Mouse (Mus musculus): ENCODE data around the gene Disc1. TPM values are rescaled to one million over a fixed set of nuclear protein-coding genes. Genes with fewer than 3 reads are reported as not detected.

Disc1 gene
- polyA plus RNA-seq, 1 experiment from 2014 or later: 1.00 TPM

DNA sequence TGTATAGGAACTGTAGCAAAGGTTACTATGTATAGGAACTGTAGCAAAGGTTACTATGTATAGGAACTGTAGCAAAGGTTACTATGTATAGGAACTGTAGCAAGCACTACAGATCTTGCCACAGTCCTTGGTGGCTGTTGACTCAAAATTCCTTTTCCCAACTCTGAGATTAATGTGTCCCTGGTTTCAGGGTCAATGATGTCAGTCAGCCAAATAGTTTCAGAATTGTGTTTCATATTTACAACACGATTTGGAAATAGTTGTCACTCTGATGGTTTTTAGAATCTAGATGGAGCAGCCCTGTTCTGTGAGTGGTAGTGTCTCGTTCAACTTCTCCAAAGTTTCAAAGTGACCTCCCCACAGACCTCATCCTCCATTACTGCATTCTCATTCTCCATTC is 117.5 kb downstream of the Disc1 start:
- Histone ChIP-seq H3K27ac (no peak overlapping the region), H3K27me3 (peaks cover 26% of the 10 kb centered on the region; the same call in 1 of the 2 replicates)
- WGBS: 93% methylated on average over 2 of the region's 2 CpGs

DNA sequence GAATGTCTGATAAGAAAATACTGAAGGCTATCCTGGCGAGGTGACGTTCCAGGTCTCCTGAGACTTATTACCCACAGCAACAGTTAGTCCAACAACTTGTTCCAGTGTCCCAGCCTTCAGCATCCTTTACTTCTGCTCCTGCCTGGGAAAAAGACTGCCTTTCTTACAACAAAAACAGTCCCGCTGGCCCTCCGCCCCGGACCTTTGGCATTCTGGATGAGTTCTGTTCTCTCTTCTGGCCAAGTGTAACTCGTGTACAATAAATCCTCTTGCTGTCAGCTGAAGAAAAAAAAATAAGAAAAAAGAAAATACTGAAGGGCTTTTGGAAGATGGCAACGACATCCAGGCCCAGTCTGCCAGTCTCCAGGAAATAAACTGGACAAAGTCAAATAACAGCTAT is 120.2 kb downstream of the Disc1 start:
- Histone ChIP-seq H3K4me3 (replicated peaks) (no peak overlapping the region), H3K27ac (no peak overlapping the region), H3K36me3 (no peaks in the 10 kb centered on the region), H3K9ac (replicated peaks) (no peak overlapping the region), H3K27me3 (peaks cover 19% of the 10 kb centered on the region; the same call in 1 of the 2 replicates), H3K9me3 (no peaks in the 10 kb centered on the region), H3K4me2 (replicated peaks) (no peak overlapping the region), H3K4me1 (replicated peaks) (peaks cover 18% of the 10 kb centered on the region)
- 93% methylated on average over 7 of the region's 7 CpGs for WGBS
- no peak for ATAC-seq

More for the DNA sequence above, 117.5 kb downstream of the Disc1 start:
- no peak for ATAC-seq
- no peak overlapping the region for H3K4me2 ChIP-seq (replicated peaks)
- H3K9me3 ChIP-seq: no peaks in the 10 kb centered on the region
- H3K9ac ChIP-seq (replicated peaks): no peak overlapping the region
- peaks cover 37% of the 10 kb centered on the region for H3K4me1 ChIP-seq (replicated peaks)
- H3K36me3 ChIP-seq: no peaks in the 10 kb centered on the region
- no peak overlapping the region for H3K4me3 ChIP-seq (replicated peaks)

DNA sequence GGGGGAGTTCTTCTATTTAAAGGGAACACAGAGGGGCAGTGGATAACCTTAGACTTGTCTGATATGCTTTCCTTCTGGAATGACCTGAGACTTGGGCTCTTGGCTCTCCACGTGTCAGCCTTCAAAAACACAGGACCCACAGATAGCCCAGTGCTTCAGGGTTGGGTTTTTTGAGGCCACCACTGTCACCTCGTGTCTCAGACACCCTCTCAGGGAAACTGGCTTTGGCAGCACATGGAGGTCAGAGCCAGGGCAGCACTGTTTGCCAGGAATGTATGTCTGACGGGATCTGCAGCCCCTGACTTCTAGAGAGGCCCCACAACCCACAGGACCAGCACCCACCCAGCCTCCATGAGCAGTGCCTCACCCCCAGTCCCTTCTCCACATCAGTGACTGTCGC is 120.9 kb downstream of the Disc1 start:
- H3K4me3 ChIP-seq (replicated peaks): no peak overlapping the region
- H3K9ac ChIP-seq (replicated peaks): no peak overlapping the region
- no peaks in the 10 kb centered on the region for H3K9me3 ChIP-seq
- H3K27ac ChIP-seq: no peak overlapping the region
- H3K36me3 ChIP-seq: no peaks in the 10 kb centered on the region
- H3K4me1 ChIP-seq (replicated peaks): peaks cover 14% of the 10 kb centered on the region
- ATAC-seq: no peak
- no peak overlapping the region for H3K4me2 ChIP-seq (replicated peaks)
- H3K27me3 ChIP-seq: peaks cover 19% of the 10 kb centered on the region; the same call in 1 of the 2 replicates
- 75% methylated on average over 4 of the region's 4 CpGs for WGBS

DNA sequence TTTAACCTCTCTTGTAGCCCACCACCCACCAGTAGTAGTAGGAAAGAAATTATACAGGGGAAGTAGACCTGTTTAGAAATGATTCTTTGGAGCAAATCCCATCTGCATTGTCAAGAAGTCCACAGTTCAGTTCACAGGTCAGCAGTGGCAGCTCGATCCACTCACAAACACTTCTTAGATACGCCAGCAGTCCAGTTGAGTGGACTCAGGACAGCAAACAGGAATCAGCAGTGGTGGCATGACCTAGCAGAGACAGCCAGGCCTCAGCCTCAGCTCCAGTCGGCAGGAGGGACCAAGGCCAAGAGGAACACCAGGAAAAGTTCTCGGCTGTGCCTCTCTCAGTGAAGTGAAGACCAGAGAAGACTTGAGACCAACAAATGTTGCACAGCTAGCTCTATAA is 121.7 kb downstream of the Disc1 start:
- no peak overlapping the region for H3K4me2 ChIP-seq (replicated peaks)
- peaks cover 9% of the 10 kb centered on the region; the same call in 1 of the 2 replicates for H3K4me1 ChIP-seq (replicated peaks)
- H3K27ac ChIP-seq: no peak overlapping the region
- no peak overlapping the region for H3K9ac ChIP-seq (replicated peaks)
- no peak for ATAC-seq
- peaks cover 24% of the 10 kb centered on the region; the same call in 1 of the 2 replicates for H3K27me3 ChIP-seq
- H3K36me3 ChIP-seq: no peaks in the 10 kb centered on the region
- 91% methylated on average over 4 of the region's 4 CpGs for WGBS
- no peak overlapping the region for H3K4me3 ChIP-seq (replicated peaks)
- H3K9me3 ChIP-seq: no peaks in the 10 kb centered on the region

DNA sequence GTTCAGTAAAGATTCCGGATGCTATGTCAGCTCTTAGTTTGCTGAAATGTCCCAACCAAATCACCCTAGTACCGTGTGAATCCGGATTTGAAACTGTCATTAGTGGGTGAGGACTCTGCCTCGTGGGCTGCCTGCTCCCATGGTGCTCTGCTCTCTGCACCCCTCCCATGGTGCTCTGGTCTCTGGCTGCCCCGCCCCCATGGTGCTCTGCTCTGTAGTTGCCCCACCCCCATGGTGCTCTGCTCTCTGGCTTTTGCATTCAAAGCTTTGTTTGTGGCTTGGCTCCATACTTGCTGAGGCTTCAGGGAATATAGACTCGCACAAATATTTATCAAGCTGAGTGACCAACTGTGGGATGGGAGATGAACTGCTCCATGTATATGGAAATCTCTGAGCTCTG is 123.1 kb downstream of the Disc1 start:
- Histone ChIP-seq H3K4me2 (replicated peaks) (no peak overlapping the region), H3K4me1 (replicated peaks) (peaks cover 9% of the 10 kb centered on the region; the same call in 1 of the 2 replicates), H3K4me3 (replicated peaks) (no peak overlapping the region), H3K27me3 (peaks cover 27% of the 10 kb centered on the region; the same call in 1 of the 2 replicates), H3K36me3 (no peaks in the 10 kb centered on the region), H3K27ac (no peak overlapping the region), H3K9ac (replicated peaks) (no peak overlapping the region), H3K9me3 (no peaks in the 10 kb centered on the region)
- no peak for ATAC-seq
- WGBS: 86% methylated on average over 6 of the region's 6 CpGs

DNA sequence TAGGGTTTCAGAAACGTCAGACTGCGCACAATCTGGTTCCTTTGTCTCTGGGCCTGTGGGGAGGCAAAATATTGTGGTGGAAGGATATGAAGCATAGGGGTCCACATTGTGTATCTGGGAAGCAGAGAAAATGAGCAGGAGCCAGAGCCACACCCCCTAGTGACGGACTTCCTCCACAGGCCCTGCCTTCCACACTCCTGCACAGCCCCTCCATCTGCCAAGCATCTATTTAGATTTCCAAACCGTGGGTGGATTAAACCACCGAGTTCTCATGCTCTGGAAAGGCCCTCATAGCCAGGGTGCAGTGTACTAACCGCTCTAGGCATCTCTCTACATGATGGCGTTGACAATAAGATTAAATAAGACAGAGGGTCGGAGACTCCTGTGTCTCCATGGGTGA is 124.0 kb downstream of the Disc1 start:
- no peaks in the 10 kb centered on the region for H3K9me3 ChIP-seq
- WGBS: 80% methylated on average over 8 of the region's 8 CpGs
- H3K4me1 ChIP-seq (replicated peaks): peaks cover 9% of the 10 kb centered on the region; the same call in 1 of the 2 replicates
- no peaks in the 10 kb centered on the region for H3K36me3 ChIP-seq
- H3K27ac ChIP-seq: no peak overlapping the region
- H3K27me3 ChIP-seq: peaks cover 30% of the 10 kb centered on the region
- H3K9ac ChIP-seq (replicated peaks): no peak overlapping the region
- no peak overlapping the region for H3K4me2 ChIP-seq (replicated peaks)
- no peak overlapping the region for H3K4me3 ChIP-seq (replicated peaks)
- no peak for ATAC-seq

DNA sequence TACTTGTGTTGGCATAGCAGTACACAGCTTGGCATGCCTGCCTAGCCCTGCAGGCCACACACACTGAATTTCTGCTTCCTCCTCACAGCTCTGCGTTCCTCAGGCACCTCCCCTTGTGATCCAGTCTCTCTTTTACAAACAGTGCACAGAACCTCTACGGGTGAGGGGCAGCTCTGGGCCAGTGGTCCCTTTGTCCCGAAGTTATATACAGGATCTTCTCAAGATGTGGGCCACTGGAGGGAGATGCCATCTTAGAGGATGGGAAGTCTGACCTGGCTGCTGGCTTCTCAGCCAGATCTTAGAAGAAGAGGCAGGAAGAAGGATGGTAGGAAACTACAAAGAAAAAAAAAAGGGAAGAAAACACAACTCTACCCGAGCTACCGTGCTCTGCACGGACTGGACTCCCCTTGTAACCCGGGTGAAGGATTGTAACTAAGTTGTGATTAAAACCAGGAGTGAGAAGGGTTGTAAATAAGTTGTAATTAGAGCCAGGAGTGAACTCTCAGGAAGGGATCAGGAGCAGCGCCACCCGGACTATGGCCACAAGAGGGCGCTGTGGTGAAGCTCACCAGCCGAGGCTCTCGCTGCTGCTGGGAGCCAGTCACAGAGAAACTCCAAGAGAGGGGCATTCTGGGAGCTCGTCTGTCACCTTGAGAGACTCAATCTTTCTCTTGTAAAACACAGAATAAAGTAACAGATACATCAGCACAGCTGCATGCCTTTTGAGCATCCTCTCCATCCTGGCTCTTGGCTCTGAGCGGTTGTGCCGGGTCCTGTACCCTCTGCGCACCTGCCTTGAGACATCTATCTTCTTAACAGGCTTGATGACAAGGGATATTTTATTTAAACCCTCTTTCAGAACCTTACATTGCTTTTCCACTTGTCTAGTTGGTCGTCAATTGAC is 129.8 kb downstream of the Disc1 start:
- no peak overlapping the region for H3K4me2 ChIP-seq (replicated peaks)
- no peak overlapping the region for H3K4me3 ChIP-seq (replicated peaks)
- ATAC-seq: peak; percentile 46
- no peaks in the 10 kb centered on the region for H3K9me3 ChIP-seq
- 19% methylated on average over 17 of the region's 17 CpGs for WGBS
- peaks cover 51% of the 10 kb centered on the region for H3K27me3 ChIP-seq
- H3K9ac ChIP-seq (replicated peaks): no peak overlapping the region
- 0 out of 2 replicates have a peak overlapping the region, but pooled peaks have one; percentile 39 for H3K27ac ChIP-seq
- peaks cover 23% of the 10 kb centered on the region for H3K4me1 ChIP-seq (replicated peaks)
- no peaks in the 10 kb centered on the region for H3K36me3 ChIP-seq

DNA sequence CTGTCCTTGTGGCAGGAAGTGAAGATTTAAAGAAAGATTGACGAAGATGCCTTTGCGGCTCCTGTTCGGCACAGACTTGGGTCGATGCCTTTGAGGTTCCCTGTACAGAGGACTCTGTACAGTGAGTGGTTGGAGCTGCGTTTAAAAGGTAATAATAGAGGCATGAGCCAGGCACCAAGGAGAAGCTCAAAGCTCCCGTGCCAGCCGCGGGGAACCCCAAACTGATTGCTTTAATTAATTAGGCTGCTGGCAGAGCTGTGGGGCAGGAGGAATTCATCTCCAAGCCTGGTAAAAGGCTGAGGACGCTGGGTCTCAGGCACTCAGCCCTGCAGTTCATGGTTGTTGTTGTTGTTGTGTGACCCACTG is 130.4 kb downstream of the Disc1 start:
- Histone ChIP-seq H3K4me2 (replicated peaks) (no peak overlapping the region), H3K4me3 (replicated peaks) (no peak overlapping the region), H3K9me3 (no peaks in the 10 kb centered on the region), H3K9ac (replicated peaks) (no peak overlapping the region), H3K4me1 (replicated peaks) (peaks cover 23% of the 10 kb centered on the region), H3K27ac (0 out of 2 replicates have a peak overlapping the region, but pooled peaks have one; percentile 39), H3K36me3 (no peaks in the 10 kb centered on the region), H3K27me3 (peaks cover 55% of the 10 kb centered on the region)
- 60% methylated on average over 9 of the region's 9 CpGs for WGBS
- ATAC-seq: no peak

DNA sequence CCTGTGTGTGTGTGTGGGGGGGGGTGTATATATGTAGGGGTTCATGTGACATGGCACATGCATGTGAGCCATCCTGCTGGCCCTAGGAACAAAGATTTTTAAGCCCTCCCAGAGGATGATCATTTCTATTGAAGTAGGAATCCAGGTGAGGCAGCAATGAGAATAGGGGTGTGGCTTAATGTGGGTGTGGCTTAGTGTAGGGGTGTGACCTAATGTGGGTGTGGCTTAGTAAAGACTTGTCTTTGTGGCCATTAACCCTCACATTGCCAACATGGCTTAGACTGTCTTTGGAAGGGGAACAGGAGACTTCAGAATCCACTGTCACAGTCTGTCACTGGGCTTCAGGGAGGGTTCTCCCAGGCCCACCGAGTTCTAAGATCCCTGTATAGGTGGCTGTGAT is 130.9 kb downstream of the Disc1 start:
- Histone ChIP-seq H3K27ac (no peak overlapping the region), H3K9ac (replicated peaks) (no peak overlapping the region), H3K4me1 (replicated peaks) (peaks cover 23% of the 10 kb centered on the region), H3K27me3 (peaks cover 55% of the 10 kb centered on the region), H3K9me3 (no peaks in the 10 kb centered on the region), H3K4me2 (replicated peaks) (no peak overlapping the region), H3K36me3 (no peaks in the 10 kb centered on the region), H3K4me3 (replicated peaks) (no peak overlapping the region)
- 86% methylated on average over 1 of the region's 1 CpGs for WGBS
- no peak for ATAC-seq

DNA sequence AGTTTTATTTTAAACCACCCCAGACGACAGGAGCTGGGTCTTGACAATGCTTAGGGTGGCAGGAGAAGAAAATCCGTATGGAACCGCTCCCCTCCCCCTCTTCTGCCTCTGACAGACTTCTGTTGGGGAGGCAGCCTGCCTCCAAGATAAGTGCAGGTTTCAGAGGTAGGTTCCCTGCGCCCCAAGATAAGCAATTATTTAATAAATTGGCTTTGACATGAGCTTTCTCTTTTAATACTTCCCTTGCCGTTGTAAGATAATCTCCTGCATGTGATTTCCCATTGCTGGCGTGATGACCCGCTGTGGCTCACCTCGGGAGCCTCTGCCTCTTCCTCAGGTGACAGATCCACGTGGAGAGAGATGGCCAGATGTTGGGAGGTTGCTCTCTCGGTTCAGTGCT is 133.0 kb downstream of the Disc1 start:
- WGBS: 25% methylated on average over 10 of the region's 10 CpGs
- no peak for ATAC-seq
- no peak overlapping the region for H3K4me2 ChIP-seq (replicated peaks)
- H3K4me1 ChIP-seq (replicated peaks): peaks cover 23% of the 10 kb centered on the region
- H3K36me3 ChIP-seq: no peaks in the 10 kb centered on the region
- H3K4me3 ChIP-seq (replicated peaks): no peak overlapping the region
- no peak overlapping the region for H3K9ac ChIP-seq (replicated peaks)
- peaks cover 51% of the 10 kb centered on the region for H3K27me3 ChIP-seq
- no peaks in the 10 kb centered on the region for H3K9me3 ChIP-seq
- no peak overlapping the region for H3K27ac ChIP-seq

DNA sequence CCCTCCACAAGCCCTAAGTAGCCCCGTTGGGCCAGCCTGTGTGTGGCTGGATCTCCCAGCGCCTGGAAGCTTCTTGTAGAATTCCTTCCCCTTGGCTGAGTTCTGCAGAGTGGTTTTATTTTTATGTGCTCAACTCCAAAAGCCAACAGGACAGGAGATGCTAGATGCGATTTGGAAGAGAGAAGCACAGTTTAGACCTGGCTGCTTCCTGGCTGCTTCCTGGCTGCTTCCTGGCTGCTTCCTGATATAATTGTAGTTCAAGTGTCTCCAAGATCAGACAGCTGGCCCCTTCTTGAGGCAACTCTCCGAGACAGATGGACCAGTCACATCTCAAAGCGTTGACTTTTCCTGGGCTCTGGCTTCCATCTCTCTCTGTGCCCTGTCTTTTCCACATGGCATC is 139.7 kb downstream of the Disc1 start:
- WGBS: 91% methylated on average over 5 of the region's 5 CpGs
- Histone ChIP-seq H3K4me3 (replicated peaks) (no peak overlapping the region), H3K27ac (no peak overlapping the region), H3K27me3 (peaks cover 29% of the 10 kb centered on the region), H3K9ac (replicated peaks) (no peak overlapping the region), H3K36me3 (no peaks in the 10 kb centered on the region), H3K9me3 (no peaks in the 10 kb centered on the region), H3K4me2 (replicated peaks) (no peak overlapping the region), H3K4me1 (replicated peaks) (peaks cover 25% of the 10 kb centered on the region)
- no peak for ATAC-seq

DNA sequence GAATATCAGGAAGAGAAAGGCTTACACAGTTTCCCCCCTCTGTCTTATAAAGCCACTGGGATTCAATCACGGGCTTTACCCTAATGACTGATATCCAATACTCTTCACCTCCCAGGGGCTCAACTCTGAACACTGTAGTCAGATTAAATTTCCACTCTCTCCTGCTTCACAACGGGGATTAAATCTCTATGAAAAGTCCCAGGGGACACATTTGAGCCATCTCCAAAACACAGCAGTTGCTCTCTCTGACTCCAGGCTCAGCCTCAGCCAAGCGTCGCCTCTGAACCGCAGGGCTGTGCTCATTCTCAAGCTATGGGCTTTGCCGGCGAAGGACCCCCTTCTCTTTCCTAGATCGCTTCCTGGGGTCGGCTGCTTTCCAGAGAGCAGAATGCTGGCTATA is 141.1 kb downstream of the Disc1 start:
- Histone ChIP-seq H3K27ac (no peak overlapping the region), H3K36me3 (no peaks in the 10 kb centered on the region), H3K4me1 (replicated peaks) (peaks cover 32% of the 10 kb centered on the region), H3K9me3 (no peaks in the 10 kb centered on the region), H3K27me3 (peaks cover 23% of the 10 kb centered on the region), H3K4me2 (replicated peaks) (no peak overlapping the region), H3K9ac (replicated peaks) (no peak overlapping the region), H3K4me3 (replicated peaks) (no peak overlapping the region)
- ATAC-seq: no peak
- 46% methylated on average over 9 of the region's 9 CpGs for WGBS
